Mouse (Mus musculus) ES-E14 (cell line): ENCODE results near the gene Otud3. TPM values are rescaled to one million over a fixed set of nuclear protein-coding genes. Genes with fewer than 3 reads are reported as not detected.
"Not testable (repeated sequence)": the region's sequence is repeated elsewhere in the genome, so short reads cannot be mapped to it uniquely, and the experiment has no call there.

Experiments
- DNase-seq: peaks from one replicate; pipeline ENCODE4 v3.0.0-alpha.2; 2013; ENCODE audit warnings: low read depth, low spot score
- H3K27ac ChIP-seq: 2 replicates; pipeline ENCODE4 v1.5.1; 2012; ENCODE audit warnings: low read depth, mild to moderate bottlenecking, low read length, moderate library complexity, mixed read lengths; ENCODE audit not compliant: poor library complexity, insufficient read depth, severe bottlenecking
- H3K36me3 ChIP-seq: 2 replicates; pipeline ENCODE4 v1.6.1; 2012; ENCODE audit warnings: mild to moderate bottlenecking, low read length, moderate library complexity, mixed read lengths; ENCODE audit not compliant: control insufficient read depth, poor library complexity, insufficient read depth, severe bottlenecking
- H3K4me1 ChIP-seq, 2 experiments: fragments of 150-350 bp in 1 of 2; sonication (generic) in 1 of 2; 2 replicates each; pipeline ENCODE4 v1.6.1; 2012; ENCODE audit warnings: low read length in 2 of 2, mild to moderate bottlenecking in 1 of 2, mixed read lengths in 1 of 2; ENCODE audit not compliant: control insufficient read depth in 2 of 2, insufficient read depth in 2 of 2, poor library complexity in 1 of 2
- H3K4me3 ChIP-seq, 2 experiments: fragments of 150-350 bp in 1 of 2; sonication (generic) in 1 of 2; 2 replicates each; pipeline ENCODE4 v1.5.1; 2012; ENCODE audit warnings: low read length in 2 of 2, low read depth in 1 of 2, mild to moderate bottlenecking in 1 of 2, mixed read lengths in 1 of 2; ENCODE audit not compliant: insufficient read depth in 1 of 2, poor library complexity in 1 of 2, severe bottlenecking in 1 of 2
- H3K9ac ChIP-seq: 2 replicates; pipeline ENCODE4 v1.6.1; 2012; ENCODE audit warnings: low read depth, mild to moderate bottlenecking, low read length, mixed read lengths; ENCODE audit not compliant: poor library complexity, insufficient read depth, severe bottlenecking
- H3K9me3 ChIP-seq: fragments of 150-350 bp; sonication (generic); 2 replicates; pipeline ENCODE4 v1.6.1; 2012; ENCODE audit warnings: low read depth, mild to moderate bottlenecking, low read length; ENCODE audit not compliant: control insufficient read depth, insufficient read depth
- CHD2 ChIP-seq: IDR thresholded peaks from 2 replicates; pipeline ENCODE4 v1.6.1; 2014; ENCODE audit warnings: mild to moderate bottlenecking, low read depth, low read length, inconsistent platforms
- HCFC1 ChIP-seq: IDR thresholded peaks from 2 replicates; pipeline ENCODE4 v1.6.1; 2012; ENCODE audit warnings: low read length, inconsistent platforms, borderline replicate concordance; ENCODE audit not compliant: insufficient read depth
- MAFK ChIP-seq: IDR thresholded peaks from 2 replicates; pipeline ENCODE4 v1.6.1; 2014; ENCODE audit warnings: mild to moderate bottlenecking, low read depth, low read length, inconsistent platforms; ENCODE audit not compliant: insufficient read depth
- ZC3H11A ChIP-seq: IDR thresholded peaks from 2 replicates; pipeline ENCODE4 v1.6.1; 2012; ENCODE audit warnings: low read depth, mild to moderate bottlenecking, inconsistent platforms, low read length, borderline replicate concordance
- ZNF384 ChIP-seq: IDR thresholded peaks from 2 replicates; pipeline ENCODE4 v1.6.1; 2012; ENCODE audit warnings: low read depth, low read length, inconsistent platforms
- in situ Hi-C, 2 experiments: fragments of 600-800 bp; cut with MboI; formaldehyde crosslinking; loops; one replicate each; pipeline ENCODE4 v1.15.1; 2025; ENCODE audit warnings: low sequenced_read_pairs in 2 of 2, inconsistent platforms in 1 of 2; ENCODE audit not compliant: unreplicated experiment in 2 of 2
- total RNA-seq: library from RNA; depleted of rRNA; stranded (reverse); fragments of 300-350 nt; gene quantifications from 2 replicates; pipeline ENCODE4 v1.2.3, GENCODE M21; 2012

The Otud3 gene
- total RNA-seq, 1 experiment = 12.7 TPM

DNA sequence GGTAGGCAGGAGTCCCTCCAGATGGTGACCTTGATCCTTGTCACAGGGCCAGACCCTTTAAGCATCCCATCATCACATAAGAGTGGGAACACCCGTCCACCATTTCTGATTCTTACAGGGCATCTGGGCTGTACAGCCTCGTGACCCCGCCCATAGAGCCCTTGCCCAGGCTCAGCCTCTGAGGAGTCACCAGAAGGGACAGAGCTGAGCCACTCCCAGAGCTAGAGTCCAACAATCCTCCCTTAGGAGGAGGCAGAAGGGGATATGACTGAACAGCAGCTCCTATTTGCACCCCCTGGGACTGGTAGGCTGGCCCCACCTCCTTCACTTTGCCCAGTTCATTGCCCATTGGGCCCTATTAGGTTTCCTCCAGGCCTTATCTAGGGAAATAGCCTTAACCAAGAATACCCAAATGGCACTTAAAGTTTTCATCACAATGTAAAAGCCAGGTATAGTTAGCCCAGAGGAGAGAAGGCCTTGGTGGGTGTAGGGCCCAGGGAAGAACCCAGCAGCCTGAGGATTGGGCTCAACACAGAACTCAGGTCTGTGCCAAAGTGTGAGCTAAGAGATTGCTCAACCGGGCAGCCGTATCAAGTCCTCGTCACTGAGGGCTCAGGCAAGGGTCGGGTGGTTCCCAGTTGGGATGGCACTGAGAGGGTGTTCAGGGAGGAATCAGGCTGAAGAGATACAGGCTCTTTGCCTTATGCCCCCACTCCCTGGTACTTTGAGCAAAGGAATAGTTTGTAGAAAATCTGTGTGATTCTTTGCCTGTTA lies 32.7 kb downstream of the Otud3 start:
- no peak overlapping the region for H3K4me3 ChIP-seq
- H3K27ac ChIP-seq = no peak overlapping the region
- H3K36me3 ChIP-seq = no peaks in the 10 kb centered on the region
- no peak for DNase-seq
- no peaks in the 10 kb centered on the region for H3K9me3 ChIP-seq
- no peak for TF ChIP-seq HCFC1
- no peak for TF ChIP-seq ZNF384
- TF ChIP-seq ZC3H11A = no peak
- TF ChIP-seq CHD2 = no peak
- TF ChIP-seq MAFK = no peak
- H3K4me1 ChIP-seq = peaks cover 0 to 10% of the 10 kb centered on the region in 2 experiments; a peak in 1 of 4 replicates
- H3K9ac ChIP-seq = no peak overlapping the region
- in situ Hi-C loops = no loop called here

- in situ Hi-C loops = no loop called here
These were observed 33.9 kb downstream of the Otud3 start for GRCm38 (mm10) chr4:138879808-138880207.

GRCm38 (mm10) chr4:138878783-138879182 lies 35.0 kb downstream of the Otud3 start:
- H3K27ac ChIP-seq = no peak overlapping the region
- TF ChIP-seq HCFC1 = no peak

More at GRCm38 (mm10) chr4:138879808-138880207, 33.9 kb downstream of the Otud3 start:
- no peak overlapping the region for H3K27ac ChIP-seq
- no peaks in the 10 kb centered on the region for H3K9me3 ChIP-seq
- no peak overlapping the region for H3K4me3 ChIP-seq
- no peak for DNase-seq
- no peaks in the 10 kb centered on the region for H3K36me3 ChIP-seq
- TF ChIP-seq MAFK = no peak
- no peak for TF ChIP-seq ZC3H11A
- no peak for TF ChIP-seq HCFC1
- TF ChIP-seq ZNF384 = no peak
- no peak for TF ChIP-seq CHD2
- peaks cover 0 to 10% of the 10 kb centered on the region in 2 experiments; a peak in 1 of 4 replicates for H3K4me1 ChIP-seq
- no peak overlapping the region for H3K9ac ChIP-seq

DNA sequence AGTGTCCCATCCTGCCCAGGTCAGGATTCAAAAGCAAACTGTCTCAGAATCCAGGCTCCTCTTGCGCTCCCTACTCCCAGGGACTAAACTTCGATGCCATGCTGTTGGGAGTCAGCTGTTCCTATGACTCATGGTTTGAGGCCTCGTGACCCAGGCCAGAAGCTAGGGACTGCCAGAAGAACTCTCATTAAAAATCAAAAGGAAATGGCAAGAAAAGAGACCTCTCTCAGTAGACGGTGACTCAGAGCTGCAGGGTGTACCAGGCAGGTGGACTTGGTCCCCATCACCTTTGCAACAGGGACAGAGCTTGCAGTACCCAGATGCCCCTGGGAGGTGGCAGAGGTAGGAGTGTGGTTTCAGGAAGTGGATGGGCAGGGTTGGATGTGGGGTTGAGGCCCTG lies 36.0 kb downstream of the Otud3 start, which contains the start of gene Pla2g2e:
Pla2g2e (plus strand) TSS at position 212 of the 400 bp plus-strand sequence.
- in situ Hi-C loops = no loop called here
- Histone ChIP-seq H3K9me3 (no peaks in the 10 kb centered on the region), H3K36me3 (no peaks in the 10 kb centered on the region), H3K4me1 (peaks cover 0 to 10% of the 10 kb centered on the region in 2 experiments; a peak in 1 of 4 replicates), H3K27ac (no peak within 1 kb of the TSS), H3K4me3 (no peak within 1 kb of the TSS), H3K9ac (no peak within 1 kb of the TSS)
- DNase-seq = no peak
- TF ChIP-seq ZC3H11A (no peak), ZNF384 (no peak), MAFK (no peak), CHD2 (no peak), HCFC1 (no peak)

More at GRCm38 (mm10) chr4:138878783-138879182, 35.0 kb downstream of the Otud3 start:
- Histone ChIP-seq H3K9ac (no peak overlapping the region), H3K4me3 (no peak overlapping the region), H3K9me3 (no peaks in the 10 kb centered on the region), H3K4me1 (peaks cover 0 to 10% of the 10 kb centered on the region in 2 experiments; a peak in 1 of 4 replicates), H3K36me3 (no peaks in the 10 kb centered on the region)
- in situ Hi-C loops = no loop called here
- DNase-seq = no peak

GRCm38 (mm10) chr4:138875986-138876385 lies 37.8 kb downstream of the Otud3 start:
- H3K36me3 ChIP-seq = no peaks in the 10 kb centered on the region
- peaks cover 0 to 4% of the 10 kb centered on the region in 2 experiments; a peak in 1 of 4 replicates for H3K4me1 ChIP-seq
- no peaks in the 10 kb centered on the region for H3K9me3 ChIP-seq
- no peak overlapping the region for H3K27ac ChIP-seq
- TF ChIP-seq HCFC1 (no peak), ZC3H11A (no peak), CHD2 (no peak), ZNF384 (no peak), MAFK (no peak)
- DNase-seq = no peak
- H3K9ac ChIP-seq = no peak overlapping the region
- H3K4me3 ChIP-seq = no peak overlapping the region
- in situ Hi-C loops = no loop called here

DNA sequence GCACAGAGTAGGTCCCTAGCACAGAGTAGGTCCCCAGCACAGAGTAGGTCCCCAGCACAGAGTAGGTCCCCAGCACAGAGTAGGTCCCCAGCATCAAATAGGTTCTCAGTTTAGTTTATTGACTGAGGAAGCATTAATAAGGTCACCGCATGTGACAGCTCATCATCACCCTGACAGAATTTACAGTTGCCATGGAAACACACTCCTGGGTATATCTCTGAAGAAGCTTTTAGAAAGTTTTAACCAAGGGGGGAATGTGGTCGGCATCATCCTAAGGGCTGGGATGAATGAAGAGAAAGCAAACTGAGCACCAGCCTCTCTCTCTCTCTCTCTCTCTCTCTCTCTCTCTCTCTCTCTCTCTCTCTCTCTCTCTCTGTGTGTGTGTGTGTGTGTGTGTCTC lies 38.5 kb downstream of the Otud3 start:
- H3K4me3 ChIP-seq, H3K9me3 ChIP-seq, H3K36me3 ChIP-seq, H3K4me1 ChIP-seq, H3K9ac ChIP-seq, H3K27ac ChIP-seq, in situ Hi-C loops, DNase-seq: not testable (repeated sequence)
